Mouse (Mus musculus) kidney, postnatal 36 days (tissue): ENCODE data around the gene Magi2.
"Not testable (repeated sequence)": the region's sequence is repeated elsewhere in the genome, so short reads cannot be mapped to it uniquely, and the experiment has no call there.

Source experiments
- DNase-seq, 2 experiments: peaks; one replicate each; pipeline ENCODE4 v3.0.0; 2021 to 2022; ENCODE audit warnings: mixed read lengths in 2 of 2

Magi2 gene

GRCm38 (mm10) chr5:20257419-20257818 lies 1030.6 kb downstream of the Magi2 start:
- no peak for DNase-seq

- DNase-seq, result no peak
Observed at GRCm38 (mm10) chr5:20259719-20260118, 1032.9 kb downstream of the Magi2 start.

GRCm38 (mm10) chr5:20272680-20273079 lies 1045.8 kb downstream of the Magi2 start:
- DNase-seq, result not testable (repeated sequence)

- no peak for DNase-seq
Observed at GRCm38 (mm10) chr5:20275632-20276031, 1048.8 kb downstream of the Magi2 start.

GRCm38 (mm10) chr5:20285080-20285840 lies 1058.4 kb downstream of the Magi2 start:
- DNase-seq, result no peak

- DNase-seq, result peak; percentile 16 to 43
Observed at GRCm38 (mm10) chr5:20294521-20294920, 1067.7 kb downstream of the Magi2 start.

GRCm38 (mm10) chr5:20299816-20300215 lies 1073.0 kb downstream of the Magi2 start:
- DNase-seq, result no peak

- no peak for DNase-seq
Observed at GRCm38 (mm10) chr5:20303056-20303965, 1076.5 kb downstream of the Magi2 start.

GRCm38 (mm10) chr5:20320970-20321369 lies 1094.1 kb downstream of the Magi2 start:
- peak; percentile 20 to 62 for DNase-seq

GRCm38 (mm10) chr5:20325290-20325689 lies 1098.5 kb downstream of the Magi2 start:
- DNase-seq, result no peak

GRCm38 (mm10) chr5:20328901-20329300 lies 1102.1 kb downstream of the Magi2 start:
- peak in 1 of 2 experiments; percentile 2 for DNase-seq

- DNase-seq, result no peak
Observed at GRCm38 (mm10) chr5:20330025-20330424, 1103.2 kb downstream of the Magi2 start.

- no peak for DNase-seq
Observed at GRCm38 (mm10) chr5:20332574-20332973, 1105.7 kb downstream of the Magi2 start.

GRCm38 (mm10) chr5:20334549-20334948 lies 1107.7 kb downstream of the Magi2 start:
- DNase-seq, result no peak

- DNase-seq, result no peak
Observed at GRCm38 (mm10) chr5:20352941-20353340, 1126.1 kb downstream of the Magi2 start.

GRCm38 (mm10) chr5:20358437-20358836 lies 1131.6 kb downstream of the Magi2 start:
- DNase-seq, result no peak

GRCm38 (mm10) chr5:20359021-20359420 lies 1132.2 kb downstream of the Magi2 start:
- no peak for DNase-seq

GRCm38 (mm10) chr5:20362154-20362553 lies 1135.3 kb downstream of the Magi2 start:
- no peak for DNase-seq

GRCm38 (mm10) chr5:20363216-20363615 lies 1136.4 kb downstream of the Magi2 start:
- DNase-seq, result no peak

- no peak for DNase-seq
Observed at GRCm38 (mm10) chr5:20373586-20373985, 1146.8 kb downstream of the Magi2 start.

GRCm38 (mm10) chr5:20378071-20378800 lies 1151.4 kb downstream of the Magi2 start:
- no peak for DNase-seq

- no peak for DNase-seq
Observed at GRCm38 (mm10) chr5:20404533-20404932, 1177.7 kb downstream of the Magi2 start.

GRCm38 (mm10) chr5:20406626-20407025 lies 1179.8 kb downstream of the Magi2 start:
- peak in 1 of 2 experiments; percentile 6 for DNase-seq
